Mouse (Mus musculus): ENCODE data around the gene Krt31. TPM values are rescaled to one million over a fixed set of nuclear protein-coding genes. Genes with fewer than 3 reads are reported as not detected.

Gene Krt31
- polyA plus RNA-seq (2012; rRNA removed): 0.16 and 0.19 TPM in 2 replicates

DNA sequence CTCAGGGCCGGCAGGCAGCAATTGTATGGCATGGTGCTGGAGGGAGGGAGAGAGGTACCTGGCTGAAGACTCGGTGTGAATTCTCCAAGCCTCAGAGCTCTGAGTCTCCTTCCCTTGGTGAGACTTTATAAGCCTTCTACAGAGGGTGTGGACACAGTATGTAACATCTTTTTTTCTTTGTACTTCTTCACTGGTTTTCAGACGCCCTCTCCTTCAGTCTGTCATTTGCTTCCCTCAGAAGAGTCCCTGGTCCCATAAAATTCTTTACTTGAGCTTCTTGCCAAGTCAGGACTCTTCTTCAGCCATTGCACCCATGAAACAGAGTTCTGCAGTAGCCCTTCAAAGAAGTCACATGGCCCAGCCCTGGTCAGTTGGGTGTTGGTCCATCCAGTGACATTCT, at the start of gene Krt31:
TSS of gene Krt31 (minus strand) at position 101 of the 400 bp plus-strand sequence.
- no peak for DNase-seq (ENCODE audit: low read depth)

DNA sequence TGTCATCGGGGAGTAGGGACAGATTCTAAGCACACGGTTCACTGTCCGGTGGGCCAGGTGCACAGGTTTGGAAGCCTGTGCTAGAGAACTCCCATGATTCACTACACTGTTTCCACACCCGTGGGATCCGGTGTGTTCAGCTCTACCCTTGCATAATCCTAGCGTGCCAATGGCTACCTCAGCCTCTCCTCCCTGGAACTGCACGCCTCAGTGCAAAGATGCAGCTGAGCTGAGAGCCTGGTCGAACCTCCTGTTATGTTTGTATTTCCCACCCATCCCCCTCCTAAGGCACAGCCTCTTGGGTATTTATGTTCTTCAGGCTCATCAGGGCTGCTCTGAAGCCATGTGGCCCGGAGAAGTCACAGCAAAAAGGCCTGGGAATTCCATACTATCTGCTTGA, 47.5 kb upstream of the Krt31 start:
- no peak for DNase-seq (ENCODE audit: low read depth)

DNA sequence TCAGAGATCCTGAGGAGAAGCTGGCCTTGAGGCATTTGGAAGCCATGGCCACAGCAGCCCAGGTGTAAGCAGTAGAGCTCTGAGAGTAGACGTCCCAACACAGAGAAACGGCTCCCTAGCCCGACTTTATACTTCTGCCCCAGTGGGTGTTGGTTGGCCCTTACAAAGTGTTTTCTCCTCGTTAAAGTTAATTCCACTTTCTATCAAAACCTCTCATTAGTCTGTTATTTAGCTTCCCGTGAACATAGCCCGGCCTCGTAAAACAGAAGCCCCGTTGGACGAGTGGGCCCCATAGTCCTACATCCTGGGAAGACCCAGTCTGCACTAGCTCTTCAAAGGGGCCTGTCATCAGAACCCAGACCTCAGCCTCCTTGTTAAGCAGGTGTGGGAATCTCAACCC, 45.8 kb upstream of the Krt31 start, which contains the start of gene Krt35:
TSS of gene Krt35 (minus strand) at position 101 of the 400 bp plus-strand sequence.
- no peak for DNase-seq (ENCODE audit: low read depth)

DNA sequence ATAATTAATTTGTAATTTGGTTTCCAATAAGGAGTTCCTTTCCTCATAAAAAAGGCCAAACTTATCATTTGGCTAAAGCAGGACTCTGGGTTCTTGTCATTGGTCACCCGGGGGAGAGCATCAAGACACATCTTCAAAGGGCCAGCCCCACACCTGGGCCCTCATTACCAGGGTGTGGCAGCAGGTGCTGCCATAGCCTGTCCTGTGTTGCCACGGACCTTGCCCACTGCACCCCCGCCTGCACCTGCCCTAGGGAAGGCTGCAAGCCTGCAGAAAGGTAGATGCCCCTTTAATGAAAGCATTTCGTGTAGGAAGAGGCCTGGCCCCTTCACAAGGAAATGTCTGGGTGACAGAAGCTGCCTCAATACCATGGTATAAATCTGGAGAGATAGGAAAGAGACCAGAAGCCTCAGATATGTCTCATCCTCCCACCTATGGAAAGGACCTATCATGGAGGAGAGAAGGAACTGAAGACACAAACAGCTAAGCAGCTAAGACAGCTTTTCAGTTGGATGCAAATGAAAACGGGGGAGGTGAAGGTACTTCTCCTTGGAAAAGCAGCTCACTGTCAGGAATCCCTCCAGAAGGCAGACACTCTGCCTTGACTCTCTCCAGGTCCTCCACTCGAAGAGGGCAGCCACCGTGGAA, 38.2 kb upstream of the Krt31 start:
- DNase-seq (ENCODE audit: low read depth): no peak

DNA sequence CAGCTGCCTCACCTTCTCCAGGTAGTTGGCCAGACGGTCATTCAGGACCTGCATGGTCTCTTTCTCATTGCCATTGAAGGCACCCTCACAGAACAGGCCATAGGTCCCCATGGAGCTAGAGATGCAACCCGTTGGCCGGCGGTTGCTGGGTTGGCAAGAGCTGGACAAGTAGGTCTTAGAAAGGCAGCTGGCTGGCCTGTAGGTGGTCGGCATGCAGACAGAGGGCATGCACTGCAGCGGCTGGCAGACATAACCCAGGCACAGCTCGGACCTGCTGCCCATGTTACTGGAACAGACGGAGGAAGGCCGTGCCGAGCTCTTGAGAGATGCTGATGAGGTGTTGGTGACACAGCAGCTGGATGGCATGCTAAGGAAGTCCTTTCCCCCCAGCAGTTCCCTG, 37.5 kb upstream of the Krt31 start, which contains the start of gene Krt32:
TSS of gene Krt32 (minus strand) at position 366 of the 400 bp plus-strand sequence.
- DNase-seq (ENCODE audit: low read depth): no peak

DNA sequence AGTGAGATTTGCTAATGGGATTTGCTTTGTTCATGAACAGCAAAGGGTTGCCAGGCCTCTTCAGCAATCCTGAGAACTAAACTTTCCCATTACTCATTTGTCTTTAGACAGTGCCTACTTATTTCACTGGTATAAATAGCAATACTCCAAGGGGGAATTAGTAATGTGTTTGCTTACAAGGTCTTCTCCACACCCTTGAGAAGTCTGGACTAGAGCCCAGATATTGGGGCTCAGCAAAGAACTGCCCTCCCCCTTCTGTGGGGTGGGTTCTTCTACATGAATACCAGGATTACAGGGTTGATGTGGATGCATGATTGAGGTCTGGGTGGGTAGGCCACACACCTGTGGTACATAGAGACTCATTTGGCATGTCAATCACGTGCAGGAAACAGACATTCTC, 23.5 kb upstream of the Krt31 start:
- DNase-seq (ENCODE audit: low read depth): no peak

DNA sequence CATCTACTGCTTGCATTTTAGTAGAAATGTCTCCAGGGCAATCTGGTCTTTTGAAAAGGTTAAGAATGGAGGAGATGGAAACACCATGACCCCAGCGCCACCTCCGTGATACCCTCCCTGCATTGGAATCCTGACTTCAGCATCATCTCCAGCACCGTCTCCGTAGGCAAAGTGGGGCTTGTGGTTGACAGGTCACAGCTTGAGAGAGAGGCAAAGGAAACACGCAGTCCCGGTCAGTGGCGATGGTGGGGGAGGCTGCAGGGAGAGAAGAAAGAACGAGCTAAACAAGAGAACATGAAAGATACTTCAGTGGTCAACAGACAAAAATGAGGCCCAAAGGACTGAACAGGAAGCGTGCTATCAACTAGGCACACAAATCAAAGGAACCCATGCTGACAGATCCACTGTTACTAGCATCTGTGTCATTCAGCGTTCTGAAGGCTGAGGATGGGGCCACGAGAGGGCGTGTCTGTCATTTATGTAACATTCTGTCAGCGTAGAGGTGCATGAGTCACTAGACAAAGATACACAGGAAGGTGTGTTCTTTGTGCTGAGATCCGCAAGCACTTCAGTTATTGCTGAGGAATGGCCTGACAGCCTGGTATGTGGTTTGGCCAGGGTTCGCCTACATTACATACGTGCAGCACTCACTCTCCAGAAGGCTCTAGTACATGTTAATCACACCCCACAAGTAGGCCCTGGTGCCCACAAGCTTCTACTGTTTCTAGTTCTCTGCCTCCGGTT, 17.1 kb upstream of the Krt31 start:
- DNase-seq (ENCODE audit: low read depth): no peak

DNA sequence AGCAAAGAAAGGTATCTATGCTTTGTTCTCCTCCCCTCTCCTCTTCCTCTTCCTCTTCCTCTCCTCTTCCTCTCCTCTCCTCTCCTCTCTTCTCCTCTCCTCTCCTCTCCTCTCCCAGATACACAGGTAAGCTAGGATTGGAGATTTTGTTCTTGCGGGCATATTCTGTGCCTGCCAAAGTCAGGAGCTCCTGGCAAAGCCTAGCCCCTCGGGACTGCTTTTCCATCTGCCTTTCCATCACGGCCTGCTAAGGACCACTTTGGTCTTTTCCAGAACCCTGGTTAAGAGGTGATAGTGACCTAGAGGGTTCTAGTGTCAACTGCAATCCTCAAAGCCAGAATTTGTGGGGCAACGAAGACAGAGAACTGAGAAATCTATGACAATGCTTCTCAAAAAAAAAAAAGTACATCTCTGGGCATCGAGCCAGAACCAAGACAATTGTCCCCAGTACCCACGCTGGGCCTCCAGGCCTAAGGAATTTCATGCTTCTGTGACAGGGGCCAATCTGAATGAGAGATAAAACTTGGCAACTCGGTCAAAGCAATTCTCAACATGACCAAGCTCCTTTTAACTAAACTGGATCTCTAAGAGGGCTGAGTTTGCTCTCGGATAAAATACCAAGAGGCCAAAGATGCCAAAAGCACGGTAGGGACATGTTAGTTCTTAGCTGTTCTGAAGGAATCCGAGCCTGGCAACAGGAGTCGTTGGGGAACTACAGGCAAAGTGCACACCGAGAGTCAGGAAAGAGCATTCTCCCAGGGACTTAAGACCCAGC, 16.1 kb upstream of the Krt31 start:
- peak; percentile 87 for DNase-seq (ENCODE audit: low read depth)

DNA sequence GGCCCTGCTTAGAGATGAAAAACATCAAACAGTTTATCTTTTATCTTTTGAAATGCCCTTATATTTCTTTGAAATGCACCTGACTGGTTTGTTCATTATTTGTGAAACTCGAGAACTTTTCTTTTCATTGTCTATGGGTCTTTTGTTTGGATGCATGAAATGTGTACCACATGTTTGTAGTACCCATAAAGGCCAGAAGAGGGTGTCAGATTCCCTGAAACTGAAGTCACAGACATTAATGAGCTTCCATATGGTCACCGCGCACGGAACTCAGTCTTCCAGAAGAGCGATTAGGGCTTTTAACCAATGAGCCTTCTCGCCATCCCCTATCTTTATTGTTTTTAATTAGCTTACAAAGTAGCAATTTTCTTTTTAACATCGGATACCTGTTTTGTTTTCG, 8.5 kb upstream of the Krt31 start:
- no peak for DNase-seq (ENCODE audit: low read depth)

DNA sequence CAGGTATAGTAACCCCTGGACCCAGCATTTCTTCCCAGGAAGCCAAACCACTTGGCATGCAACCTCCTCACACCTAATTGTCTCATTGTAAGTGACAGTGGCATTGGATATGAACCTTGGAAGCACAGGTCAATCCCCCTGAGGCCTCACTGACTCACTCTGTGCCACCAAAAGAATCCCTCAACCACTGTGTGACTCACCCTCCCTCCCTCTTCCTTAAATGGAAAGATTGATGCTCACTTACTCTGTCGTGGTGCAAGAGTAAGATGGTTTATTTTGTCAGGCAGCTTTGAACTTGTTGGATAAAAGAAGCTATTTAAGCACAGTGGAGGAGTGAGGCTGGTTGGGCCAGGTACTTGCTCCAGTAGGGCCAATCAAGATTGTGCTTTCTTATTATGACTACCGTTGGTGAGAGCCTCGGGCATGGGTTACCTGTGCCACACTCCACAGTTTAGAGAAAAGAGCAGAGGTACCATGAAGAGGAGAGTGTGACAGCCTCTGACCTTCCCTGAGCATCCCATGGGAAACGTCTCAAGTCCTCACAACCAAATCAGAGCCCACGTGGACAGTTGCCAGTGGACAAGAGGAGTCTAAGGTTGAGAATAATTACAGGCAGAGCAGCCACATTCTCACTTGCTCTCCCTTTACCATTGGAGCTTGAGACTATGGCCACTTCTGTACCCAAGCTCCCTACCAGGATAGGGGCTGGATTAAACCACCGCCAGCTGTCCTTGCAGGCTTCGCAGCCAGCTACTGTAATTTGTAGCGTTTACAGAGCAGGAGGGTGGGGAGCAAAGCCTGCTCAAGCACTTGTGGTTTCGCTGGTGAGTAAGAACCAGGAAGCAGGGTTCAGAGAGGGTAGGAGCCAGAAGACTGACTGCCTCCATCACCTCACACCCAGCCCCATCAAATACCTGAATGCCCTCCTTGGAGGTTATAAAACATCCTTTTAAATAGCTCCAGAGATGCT, 5.6 kb upstream of the Krt31 start:
- peak; percentile 71 for DNase-seq (ENCODE audit: low read depth)

DNA sequence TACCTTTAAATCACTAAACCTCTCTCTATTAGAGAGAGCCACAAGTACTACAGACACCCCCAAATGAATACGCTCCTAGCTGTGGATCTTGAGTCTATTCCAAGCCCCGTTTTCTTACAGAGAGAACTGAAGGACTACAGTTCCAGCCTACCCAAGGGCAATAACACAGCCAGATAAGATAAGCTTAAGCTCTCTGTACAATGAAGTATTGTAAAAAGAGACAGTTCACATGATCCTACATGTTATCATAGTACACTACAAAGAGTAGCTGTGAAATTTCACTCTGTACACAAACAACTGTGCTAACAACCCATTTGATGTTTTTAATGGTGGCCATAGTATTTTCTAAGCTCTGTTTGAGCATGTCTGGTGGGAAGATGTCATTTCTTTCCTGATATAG, 3.2 kb downstream of the Krt31 start:
- no peak for DNase-seq (ENCODE audit: low read depth)

DNA sequence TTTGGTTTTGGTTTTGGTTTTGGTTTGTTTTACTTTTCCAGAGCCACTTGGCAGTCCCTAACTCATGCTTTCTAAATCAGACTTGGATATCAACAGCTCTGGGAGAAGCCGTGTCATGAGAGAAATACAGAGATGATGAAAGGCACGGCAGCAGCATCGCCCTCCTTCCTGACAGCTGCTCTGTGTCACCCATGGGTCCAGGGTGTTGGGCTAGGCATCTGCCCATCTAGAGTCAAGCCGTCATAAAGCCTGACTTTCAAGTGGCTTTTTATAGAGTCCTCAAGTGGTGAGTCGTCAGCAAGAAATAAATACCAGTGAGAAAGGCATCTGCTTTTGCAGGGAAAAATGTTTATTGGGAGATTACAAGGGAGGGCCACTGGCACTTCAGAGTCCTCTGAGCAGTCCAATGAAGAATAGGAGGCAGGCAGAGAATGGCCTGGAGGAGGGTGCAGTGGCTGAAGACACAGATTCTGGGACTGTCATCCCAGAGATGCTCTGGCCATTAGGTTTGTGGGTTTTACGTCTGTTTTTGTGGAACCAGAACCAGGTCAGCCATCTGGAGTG, 4.0 kb downstream of the Krt31 start:
- no peak for DNase-seq (ENCODE audit: low read depth)

DNA sequence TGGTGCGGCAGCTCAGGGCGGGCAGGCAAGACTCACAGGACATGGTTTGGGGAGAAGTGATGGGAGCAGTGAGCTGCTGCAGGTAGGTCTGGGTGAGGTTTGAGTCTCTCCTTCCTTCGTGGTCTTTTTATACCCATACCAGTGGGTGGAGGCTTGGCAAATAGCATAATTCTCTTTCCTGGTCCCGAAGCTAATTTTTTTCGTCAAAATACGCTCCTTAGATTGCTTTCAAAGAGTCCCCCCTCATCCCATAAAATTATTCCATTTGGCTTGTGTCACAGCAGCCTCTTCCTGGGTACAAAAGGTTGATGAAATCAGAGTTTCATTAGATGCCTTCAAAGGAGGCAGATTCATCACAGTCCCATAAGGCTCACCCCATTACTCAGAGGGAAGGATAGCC, 8.9 kb downstream of the Krt31 start, which contains the start of gene Krt34:
TSS of gene Krt34 (minus strand) at position 101 of the 400 bp plus-strand sequence.
- no peak for DNase-seq (ENCODE audit: low read depth)

DNA sequence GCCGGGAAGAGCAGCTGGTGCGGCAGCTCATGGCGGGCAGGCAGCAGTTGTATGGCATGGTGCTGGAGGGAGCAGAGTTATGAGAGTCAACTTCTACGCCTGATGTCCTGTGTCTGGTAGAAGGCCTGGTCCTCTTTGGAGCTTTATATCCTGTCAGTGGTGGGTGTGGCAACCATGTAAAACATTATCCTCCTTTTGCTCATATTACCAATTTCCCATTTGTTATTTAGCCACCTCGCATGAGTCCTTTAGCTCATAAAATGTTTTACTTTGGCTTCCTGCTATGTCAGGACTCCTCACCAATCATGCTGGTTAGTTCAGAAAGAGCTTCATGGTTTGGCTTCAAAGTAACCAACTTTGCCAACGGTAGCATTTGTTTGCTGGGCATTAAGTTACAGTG, 20.6 kb downstream of the Krt31 start, which contains the start of gene Krt33b:
TSS of gene Krt33b (minus strand) at position 101 of the 400 bp plus-strand sequence.
- no peak for DNase-seq (ENCODE audit: low read depth)

DNA sequence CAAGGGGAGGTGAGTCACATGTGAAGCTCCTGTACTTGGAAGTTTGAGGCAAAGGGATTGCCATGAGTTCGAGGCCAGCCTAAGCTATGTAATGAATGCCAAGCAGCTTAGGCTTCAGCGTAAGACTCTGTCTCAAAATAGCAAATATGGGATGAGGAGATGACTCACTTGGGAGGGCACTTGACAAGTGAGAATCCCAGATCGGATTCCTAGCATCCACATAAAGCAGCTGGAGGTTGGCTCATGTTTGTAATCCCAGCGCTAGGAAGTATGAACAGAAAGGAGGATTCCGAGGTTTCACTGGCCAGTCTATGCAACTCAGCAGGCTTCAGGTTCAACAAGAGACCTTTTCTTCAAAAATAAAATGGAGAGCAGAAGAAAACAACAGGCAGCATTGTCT, 28.9 kb downstream of the Krt31 start:
- no peak for DNase-seq (ENCODE audit: low read depth)

DNA sequence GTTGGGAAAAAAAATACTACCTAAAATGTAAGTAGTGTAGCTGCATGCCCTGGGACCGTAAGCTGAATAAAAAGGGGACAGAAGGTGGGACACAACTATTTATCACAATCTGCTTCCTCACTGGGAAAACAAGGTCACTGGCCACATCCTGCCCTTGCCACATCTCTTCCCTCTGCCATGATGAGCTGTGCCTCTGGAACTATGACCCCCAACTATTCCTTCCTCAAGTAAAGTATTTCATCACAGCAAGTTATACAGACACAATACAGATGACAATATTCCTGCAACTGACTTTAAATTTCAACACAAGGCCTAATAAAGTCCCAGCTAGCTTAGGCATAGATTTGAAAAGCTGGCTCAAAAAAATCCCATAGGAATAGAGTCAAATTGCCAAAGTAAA, 30.9 kb downstream of the Krt31 start:
- DNase-seq (ENCODE audit: low read depth): no peak

DNA sequence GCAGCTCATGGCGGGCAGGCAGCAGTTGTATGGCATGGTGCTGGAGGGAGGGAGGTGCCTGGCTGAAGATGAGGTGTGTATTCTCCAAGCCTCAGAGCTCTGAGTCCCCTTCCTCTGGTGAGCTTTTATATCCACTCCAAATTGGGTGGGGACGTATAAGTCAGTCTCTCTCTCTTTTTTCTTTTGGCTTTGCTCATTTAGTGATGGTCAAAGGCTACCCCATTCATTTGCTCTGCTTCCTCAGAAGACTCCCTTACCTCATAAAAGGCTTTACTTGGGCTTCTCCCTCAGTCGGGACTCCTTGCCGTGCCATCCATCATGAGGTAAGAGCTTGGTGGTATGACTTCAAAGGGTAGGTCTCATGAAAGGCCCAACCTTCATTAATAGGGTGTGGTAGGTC, 34.2 kb downstream of the Krt31 start, which contains the start of gene Krt33a:
TSS of gene Krt33a (minus strand) at position 101 of the 400 bp plus-strand sequence.
- no peak for DNase-seq (ENCODE audit: low read depth)

DNA sequence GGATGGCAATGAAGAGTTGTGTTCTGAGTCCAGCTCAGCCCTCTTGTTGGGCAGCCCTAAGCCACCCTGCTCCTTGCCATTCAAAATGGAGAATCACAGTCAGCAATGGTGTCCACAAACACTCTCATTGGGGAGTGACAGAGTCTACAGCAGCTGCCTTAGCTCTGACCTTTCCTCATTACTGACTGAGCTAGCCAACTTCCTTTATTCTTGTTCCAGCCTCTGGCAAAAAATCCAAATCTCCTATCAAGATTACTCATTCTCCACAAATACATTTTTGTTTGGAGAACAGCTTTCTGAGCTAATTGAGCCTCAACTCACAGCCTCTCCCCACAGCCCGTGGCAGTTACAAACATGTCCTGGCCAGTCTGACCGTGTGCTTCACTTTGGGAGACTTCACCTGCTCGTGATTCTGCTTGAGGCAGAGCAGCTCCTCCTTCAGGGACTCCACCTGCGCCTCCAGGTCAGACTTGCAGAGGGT, 36.6 kb downstream of the Krt31 start:
- DNase-seq (ENCODE audit: low read depth): no peak

DNA sequence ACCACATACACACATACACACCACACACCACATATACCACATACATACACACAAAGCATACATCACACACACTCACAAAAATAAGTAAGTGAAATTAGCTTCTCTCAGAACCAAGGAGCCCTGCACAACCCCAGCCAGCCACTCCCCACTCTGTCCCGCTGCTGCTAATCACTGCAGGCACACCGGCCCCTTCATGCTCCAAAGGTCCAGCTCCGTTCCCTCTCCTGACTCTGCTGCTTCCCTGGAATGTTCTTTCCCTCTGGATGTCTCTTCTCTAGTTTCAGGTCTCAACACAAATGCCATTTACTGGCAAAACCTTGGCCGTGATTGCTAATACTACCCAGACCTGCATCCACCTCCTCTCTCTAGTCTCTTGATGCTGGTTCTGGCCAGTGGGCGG, 39.7 kb downstream of the Krt31 start:
- no peak for DNase-seq (ENCODE audit: low read depth)

DNA sequence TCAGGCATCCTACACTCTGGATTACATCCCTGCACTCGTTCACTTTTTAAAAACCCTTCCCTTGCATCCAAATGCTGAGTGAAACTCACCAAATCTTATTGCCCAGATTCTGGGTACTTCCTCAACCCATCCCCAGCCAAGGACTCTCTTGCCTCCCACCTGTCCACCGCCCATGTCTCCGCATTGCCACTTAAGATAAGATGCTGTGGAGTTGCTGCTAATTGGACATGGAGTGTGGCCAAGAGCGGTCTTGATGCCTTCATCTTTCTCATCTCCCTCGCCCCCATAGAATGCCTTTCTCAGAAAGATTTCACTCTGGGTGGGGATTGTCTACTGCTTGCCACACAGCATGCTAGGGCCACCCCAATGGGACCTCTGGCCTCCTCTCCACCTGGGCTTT, 42.0 kb downstream of the Krt31 start:
- no peak for DNase-seq (ENCODE audit: low read depth)

DNA sequence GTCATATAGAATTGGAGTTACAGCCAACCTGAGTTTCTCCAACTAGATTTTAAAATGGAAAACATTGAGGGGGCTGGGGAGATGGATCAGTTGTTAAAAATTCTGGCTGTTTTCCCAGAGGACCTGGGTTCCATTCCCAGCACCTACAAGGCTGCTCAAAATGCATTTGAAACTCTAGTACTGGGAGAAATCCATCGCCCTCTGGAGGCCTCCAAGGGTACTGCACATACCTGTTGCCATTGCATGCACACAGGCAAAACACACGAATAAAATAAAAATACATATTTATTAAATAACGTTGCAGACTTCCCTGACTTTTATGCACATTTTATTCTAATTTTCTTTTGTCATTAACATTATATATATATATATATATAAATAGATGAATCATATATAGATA, 43.7 kb downstream of the Krt31 start:
- DNase-seq (ENCODE audit: low read depth): no peak

Data from gonadal fat pad, adult 2 months (tissue).